Mouse (Mus musculus) MEL (cell line): Measurements from ENCODE around the gene Tcte2. TPM values are rescaled to one million over a fixed set of nuclear protein-coding genes. Genes with fewer than 3 reads are reported as not detected.

Experiments used
- DNase-seq: peaks from one replicate; pipeline ENCODE4 v3.0.0; 2011; ENCODE audit warnings: low read depth, low spot score
- H3K27ac ChIP-seq: 2 replicates; pipeline ENCODE4 v1.5.1; 2012; ENCODE audit warnings: low read depth, mild to moderate bottlenecking, control low read depth, low read length, moderate library complexity; ENCODE audit not compliant: control insufficient read depth
- H3K27me3 ChIP-seq, 2 experiments: fragments of 150-350 bp in 1 of 2; sonication (generic) in 1 of 2; 2 replicates each; pipeline ENCODE4 v1.6.1; 2012; ENCODE audit warnings: low read length in 2 of 2, mild to moderate bottlenecking in 2 of 2, improper control_type of control experiment in 1 of 2, moderate library complexity in 1 of 2; ENCODE audit not compliant: insufficient read depth in 2 of 2, control insufficient read depth in 1 of 2
- H3K36me3 ChIP-seq, 2 experiments: 2 replicates each; pipeline ENCODE4 v1.6.1; 2012 to 2014; ENCODE audit warnings: low read length in 2 of 2, improper control_type of control experiment in 1 of 2, inconsistent platforms in 1 of 2, mild to moderate bottlenecking in 1 of 2; ENCODE audit not compliant: insufficient read depth in 2 of 2, control insufficient read depth in 1 of 2
- H3K4me1 ChIP-seq, 2 experiments: fragments of 150-350 bp in 1 of 2; sonication (generic) in 1 of 2; 2 replicates each; pipeline ENCODE4 v1.6.1; 2012; ENCODE audit warnings: low read length in 2 of 2, improper control_type of control experiment in 1 of 2, mild to moderate bottlenecking in 1 of 2; ENCODE audit not compliant: insufficient read depth in 2 of 2, control insufficient read depth in 1 of 2
- H3K4me3 ChIP-seq, 2 experiments: fragments of 150-350 bp in 1 of 2; sonication (generic) in 1 of 2; 2 replicates each; pipeline ENCODE4 v1.5.1; 2012; ENCODE audit warnings: low read depth in 2 of 2, low read length in 2 of 2, mild to moderate bottlenecking in 2 of 2, moderate library complexity in 2 of 2, control low read depth in 1 of 2, improper control_type of control experiment in 1 of 2; ENCODE audit not compliant: control insufficient read depth in 1 of 2, insufficient read depth in 1 of 2
- H3K79me2 ChIP-seq: 2 replicates; pipeline ENCODE4 v1.6.1; 2012; ENCODE audit warnings: mild to moderate bottlenecking, low read length, moderate library complexity; ENCODE audit not compliant: control insufficient read depth, poor library complexity, insufficient read depth
- H3K9ac ChIP-seq: 2 replicates; pipeline ENCODE4 v1.6.1; 2012; ENCODE audit warnings: low read depth, mild to moderate bottlenecking, control low read depth, low read length, moderate library complexity; ENCODE audit not compliant: control insufficient read depth, poor library complexity, severe bottlenecking
- H3K9me3 ChIP-seq: fragments of 150-350 bp; sonication (generic); replicated peaks from 2 replicates; pipeline ENCODE4 v1.6.1; 2012; ENCODE audit warnings: mild to moderate bottlenecking, low read length, improper control_type of control experiment, moderate library complexity; ENCODE audit not compliant: insufficient read depth
- CHD1 ChIP-seq: IDR thresholded peaks from 2 replicates; pipeline ENCODE4 v1.6.1; 2012; ENCODE audit warnings: low read depth, mild to moderate bottlenecking, inconsistent platforms, low read length, improper control_type of control experiment
- CTCF ChIP-seq, 3 experiments: IDR thresholded peaks in 2 of 3; conservative IDR thresholded peaks in 1 of 3; 2 replicates each; pipeline ENCODE4 v1.5.1; 2011 to 2012; ENCODE audit warnings: low read length in 3 of 3, low read depth in 2 of 3, mild to moderate bottlenecking in 2 of 3, improper control_type of control experiment in 1 of 3, inconsistent platforms in 1 of 3, mixed read lengths in 1 of 3, moderate library complexity in 1 of 3; ENCODE audit not compliant: control insufficient read depth in 1 of 3, insufficient read depth in 1 of 3, poor library complexity in 1 of 3, severe bottlenecking in 1 of 3
- E2F4 ChIP-seq: IDR thresholded peaks from 2 replicates; pipeline ENCODE4 v1.6.1; 2011; ENCODE audit warnings: low read depth, low read length, improper control_type of control experiment, borderline replicate concordance
- ELF1 ChIP-seq: IDR thresholded peaks from 2 replicates; pipeline ENCODE4 v1.6.1; 2014; ENCODE audit warnings: low read depth, mild to moderate bottlenecking, inconsistent platforms, low read length, improper control_type of control experiment, moderate library complexity
- EP300 ChIP-seq, 2 experiments: IDR thresholded peaks; 2 replicates each; pipeline ENCODE4 v1.6.1; 2011; ENCODE audit warnings: improper control_type of control experiment in 2 of 2, low read length in 2 of 2, low read depth in 1 of 2, mild to moderate bottlenecking in 1 of 2
- GABPA ChIP-seq: IDR thresholded peaks from 2 replicates; pipeline ENCODE4 v1.6.1; 2012; ENCODE audit warnings: low read depth, mild to moderate bottlenecking, inconsistent platforms, low read length, improper control_type of control experiment, moderate library complexity
- HCFC1 ChIP-seq: IDR thresholded peaks from 2 replicates; pipeline ENCODE4 v1.6.1; 2012; ENCODE audit warnings: low read depth, mild to moderate bottlenecking, inconsistent platforms, low read length, improper control_type of control experiment, moderate library complexity
- JUND ChIP-seq: IDR thresholded peaks from 2 replicates; pipeline ENCODE4 v1.6.1; 2011; ENCODE audit warnings: low read depth, mild to moderate bottlenecking, improper control_type of control experiment, low read length
- MAFK ChIP-seq: IDR thresholded peaks from 2 replicates; pipeline ENCODE4 v1.6.1; 2011; ENCODE audit warnings: low read depth, mild to moderate bottlenecking, low read length, improper control_type of control experiment, borderline replicate concordance
- MAX ChIP-seq: IDR thresholded peaks from 2 replicates; pipeline ENCODE4 v1.6.1; 2011; ENCODE audit warnings: low read length, improper control_type of control experiment
- MYB ChIP-seq: IDR thresholded peaks from 2 replicates; pipeline ENCODE4 v1.6.1; 2011; ENCODE audit warnings: mild to moderate bottlenecking, low read depth, low read length, improper control_type of control experiment
- POLR2A ChIP-seq, 2 experiments: IDR thresholded peaks; 2 replicates each; pipeline ENCODE4 v1.6.1; 2011 to 2012; ENCODE audit warnings: low read length in 2 of 2, mild to moderate bottlenecking in 2 of 2, control low read depth in 1 of 2, improper control_type of control experiment in 1 of 2, low read depth in 1 of 2, moderate library complexity in 1 of 2; ENCODE audit not compliant: control insufficient read depth in 1 of 2, insufficient read depth in 1 of 2, poor library complexity in 1 of 2
- POLR2AphosphoS2 ChIP-seq: IDR thresholded peaks from 2 replicates; pipeline ENCODE4 v1.6.1; 2011; ENCODE audit warnings: low read length, improper control_type of control experiment
- POLR2AphosphoS5 ChIP-seq: IDR thresholded peaks from 2 replicates; pipeline ENCODE4 v1.6.1; 2012; ENCODE audit warnings: low read depth, borderline replicate concordance, mild to moderate bottlenecking, inconsistent platforms, low read length, moderate library complexity, mixed read lengths
- SIN3A ChIP-seq: IDR thresholded peaks from 2 replicates; pipeline ENCODE4 v1.6.1; 2012; ENCODE audit warnings: low read length, improper control_type of control experiment, inconsistent platforms
- TAL1 ChIP-seq: IDR thresholded peaks from 2 replicates; pipeline ENCODE4 v1.6.1; 2012; ENCODE audit warnings: mild to moderate bottlenecking, inconsistent platforms, low read length, moderate library complexity, mixed read lengths
- TBP ChIP-seq: IDR thresholded peaks from 2 replicates; pipeline ENCODE4 v1.8.0; 2011; ENCODE audit warnings: low read depth, low read length, improper control_type of control experiment
- TCF12 ChIP-seq: IDR thresholded peaks from 2 replicates; pipeline ENCODE4 v1.6.1; 2014; ENCODE audit warnings: low read depth, mild to moderate bottlenecking, inconsistent platforms, low read length, improper control_type of control experiment, moderate library complexity
- USF2 ChIP-seq, 2 experiments: IDR thresholded peaks; 2 replicates each; pipeline ENCODE4 v1.6.1; 2011 to 2012; ENCODE audit warnings: improper control_type of control experiment in 2 of 2, low read length in 2 of 2, borderline replicate concordance in 1 of 2, inconsistent platforms in 1 of 2, low read depth in 1 of 2, mild to moderate bottlenecking in 1 of 2; ENCODE audit not compliant: insufficient read depth in 1 of 2
- ZC3H11A ChIP-seq: IDR thresholded peaks from 2 replicates; pipeline ENCODE4 v1.6.1; 2012; ENCODE audit warnings: low read depth, mild to moderate bottlenecking, inconsistent platforms, low read length, improper control_type of control experiment
- ZMIZ1 ChIP-seq: IDR thresholded peaks from 2 replicates; pipeline ENCODE4 v1.6.1; 2012; ENCODE audit warnings: low read depth, mild to moderate bottlenecking, inconsistent platforms, low read length, improper control_type of control experiment, moderate library complexity
- polyA plus RNA-seq, 2 experiments: library from polyadenylated mRNA; stranded (reverse) in 1 of 2; unstranded in 1 of 2; fragments of >175 nt in 1 of 2; fragments of >200 nt in 1 of 2; gene quantifications; 2 replicates each; pipeline versions ENCODE4 v1.2.1 to v1.2.4; 2012; ENCODE audit warnings: low replicate concordance in 2 of 2, low read depth in 1 of 2; ENCODE audit not compliant: insufficient read length in 2 of 2, insufficient read depth in 1 of 2, missing spikeins in 1 of 2
- total RNA-seq: library from RNA; depleted of rRNA; stranded (reverse); fragments of 300-350 nt; gene quantifications from 2 replicates; pipeline ENCODE4 v1.2.3, GENCODE M21; 2012

Gene Tcte2
- total and polyA plus RNA-seq, 3 experiments: not detected

DNA sequence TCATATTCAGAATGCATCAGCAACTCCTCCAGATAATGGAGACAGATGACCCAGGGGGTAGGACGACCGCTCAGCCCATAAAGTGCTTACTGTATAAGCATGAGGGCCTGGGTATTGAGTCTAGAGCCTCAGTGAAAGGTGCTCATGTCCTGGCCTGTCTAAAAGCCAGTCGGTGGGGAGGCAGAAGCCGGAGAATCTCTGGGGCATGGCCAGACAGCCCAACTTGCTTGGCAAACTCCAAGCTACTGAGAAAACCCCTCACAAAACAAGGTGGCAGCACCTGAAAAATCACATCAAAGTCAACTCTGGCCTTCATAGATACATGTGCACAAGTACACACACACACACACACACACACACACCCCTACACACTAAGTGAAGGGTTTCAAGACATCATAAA, 12.6 kb downstream of the Tcte2 start:
- H3K27ac ChIP-seq: no peak overlapping the region
- TF ChIP-seq SIN3A: no peak
- TF ChIP-seq TCF12: no peak
- no peak for TF ChIP-seq MAFK
- TF ChIP-seq CTCF (IDR thresholded peaks at IDR 0.05 in 2 of 3, conservative IDR thresholded peaks at IDR 0.05 in 1 of 3; ENCODE audit: control insufficient read depth in 1 of 3, insufficient read depth in 1 of 3, low read depth in 2 of 3, low read length in 3 of 3, poor library complexity in 1 of 3, severe bottlenecking in 1 of 3): no peak
- TF ChIP-seq EP300 (IDR thresholded peaks at IDR 0.05; ENCODE audit: low read depth in 1 of 2, low read length in 2 of 2): no peak
- no peak for TF ChIP-seq ELF1
- TF ChIP-seq ZMIZ1: no peak
- TF ChIP-seq POLR2A (IDR thresholded peaks at IDR 0.05; ENCODE audit: control insufficient read depth in 1 of 2, insufficient read depth in 1 of 2, low read depth in 1 of 2, low read length in 2 of 2, poor library complexity in 1 of 2): no peak
- no peak for TF ChIP-seq TAL1
- no peak for TF ChIP-seq MYB
- TF ChIP-seq POLR2AphosphoS5: no peak
- no peak for TF ChIP-seq E2F4
- no peak for TF ChIP-seq GABPA
- TF ChIP-seq HCFC1: no peak
- TF ChIP-seq CHD1: no peak
- no peak for TF ChIP-seq MAX
- TF ChIP-seq ZC3H11A: no peak
- no peak for TF ChIP-seq TBP
- no peak overlapping the region for H3K4me3 ChIP-seq
- H3K9ac ChIP-seq: no peak overlapping the region
- H3K4me1 ChIP-seq: no peaks in the 10 kb centered on the region
- H3K36me3 ChIP-seq: no peaks in the 10 kb centered on the region
- no peak for DNase-seq
- H3K9me3 ChIP-seq: no peaks in the 10 kb centered on the region
- no peaks in the 10 kb centered on the region for H3K79me2 ChIP-seq
- H3K27me3 ChIP-seq: no peaks in the 10 kb centered on the region

DNA sequence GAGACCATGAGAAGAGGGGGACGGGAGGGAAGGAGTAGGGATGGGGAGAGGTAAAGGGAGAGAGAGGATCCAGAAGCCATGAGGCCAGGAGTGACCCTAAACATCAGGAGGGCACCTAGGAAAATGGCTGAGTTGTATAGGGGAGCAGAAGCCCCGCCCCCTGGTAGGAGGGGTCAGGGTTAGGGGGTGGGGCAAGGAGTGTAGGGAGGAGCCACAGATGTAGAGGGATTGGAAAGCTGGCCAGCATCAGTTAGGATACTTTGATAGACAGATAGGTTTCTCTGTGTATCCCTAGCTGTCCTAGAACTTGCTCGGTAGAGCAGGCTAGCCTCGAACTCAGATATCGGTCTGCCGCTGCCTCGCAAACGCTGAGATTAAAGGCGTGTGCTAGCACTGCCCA, 13.9 kb downstream of the Tcte2 start:
- H3K27ac ChIP-seq: no peak overlapping the region
- no peaks in the 10 kb centered on the region for H3K4me1 ChIP-seq
- TF ChIP-seq TCF12 (no peak), CTCF (IDR thresholded peaks at IDR 0.05 in 2 of 3, conservative IDR thresholded peaks at IDR 0.05 in 1 of 3; ENCODE audit: control insufficient read depth in 1 of 3, insufficient read depth in 1 of 3, low read depth in 2 of 3, low read length in 3 of 3, poor library complexity in 1 of 3, severe bottlenecking in 1 of 3) (no peak), ELF1 (no peak), USF2 (IDR thresholded peaks at IDR 0.05; ENCODE audit: borderline replicate concordance in 1 of 2, insufficient read depth in 1 of 2, low read depth in 1 of 2, low read length in 2 of 2) (no peak), POLR2AphosphoS2 (no peak), JUND (no peak)
- no peaks in the 10 kb centered on the region for H3K9me3 ChIP-seq
- no peaks in the 10 kb centered on the region for H3K36me3 ChIP-seq
- no peak overlapping the region for H3K9ac ChIP-seq
- H3K79me2 ChIP-seq: no peaks in the 10 kb centered on the region
- no peaks in the 10 kb centered on the region for H3K27me3 ChIP-seq
- no peak overlapping the region for H3K4me3 ChIP-seq
- DNase-seq: no peak
